Mouse (Mus musculus) E14TG2a.4 (cell line): Measurements from ENCODE around the gene Psmd11.

ENCODE experiments used
- H3K27me3 ChIP-seq: 2 replicates; pipeline ENCODE4 v1.6.1; 2014; ENCODE audit warnings: low read length, control low read depth; ENCODE audit not compliant: insufficient read depth
- H3K36me3 ChIP-seq: 2 replicates; pipeline ENCODE4 v1.6.1; 2014; ENCODE audit warnings: low read length, control low read depth; ENCODE audit not compliant: insufficient read depth
- H3K4me1 ChIP-seq: replicated peaks from 2 replicates; pipeline ENCODE4 v1.6.1; 2014; ENCODE audit warnings: low read depth, low read length, control low read depth
- H3K4me3 ChIP-seq: replicated peaks from 2 replicates; pipeline ENCODE4 v1.5.1; 2014; ENCODE audit warnings: mild to moderate bottlenecking, low read length
- H3K9me3 ChIP-seq: 2 replicates; pipeline ENCODE4 v1.6.1; 2014; ENCODE audit warnings: low read length, control low read depth
- CTCF ChIP-seq: conservative IDR thresholded peaks from 2 replicates; pipeline ENCODE4 v1.5.1; 2014; ENCODE audit warnings: low read length
- NANOG ChIP-seq: IDR thresholded peaks from 2 replicates; pipeline ENCODE4 v1.6.1; 2014; ENCODE audit warnings: borderline replicate concordance, low read length, mixed read lengths
- POU5F1 ChIP-seq: IDR thresholded peaks from 2 replicates; pipeline ENCODE4 v1.6.1; 2014; ENCODE audit warnings: low read length, borderline replicate concordance

Psmd11 gene

DNA sequence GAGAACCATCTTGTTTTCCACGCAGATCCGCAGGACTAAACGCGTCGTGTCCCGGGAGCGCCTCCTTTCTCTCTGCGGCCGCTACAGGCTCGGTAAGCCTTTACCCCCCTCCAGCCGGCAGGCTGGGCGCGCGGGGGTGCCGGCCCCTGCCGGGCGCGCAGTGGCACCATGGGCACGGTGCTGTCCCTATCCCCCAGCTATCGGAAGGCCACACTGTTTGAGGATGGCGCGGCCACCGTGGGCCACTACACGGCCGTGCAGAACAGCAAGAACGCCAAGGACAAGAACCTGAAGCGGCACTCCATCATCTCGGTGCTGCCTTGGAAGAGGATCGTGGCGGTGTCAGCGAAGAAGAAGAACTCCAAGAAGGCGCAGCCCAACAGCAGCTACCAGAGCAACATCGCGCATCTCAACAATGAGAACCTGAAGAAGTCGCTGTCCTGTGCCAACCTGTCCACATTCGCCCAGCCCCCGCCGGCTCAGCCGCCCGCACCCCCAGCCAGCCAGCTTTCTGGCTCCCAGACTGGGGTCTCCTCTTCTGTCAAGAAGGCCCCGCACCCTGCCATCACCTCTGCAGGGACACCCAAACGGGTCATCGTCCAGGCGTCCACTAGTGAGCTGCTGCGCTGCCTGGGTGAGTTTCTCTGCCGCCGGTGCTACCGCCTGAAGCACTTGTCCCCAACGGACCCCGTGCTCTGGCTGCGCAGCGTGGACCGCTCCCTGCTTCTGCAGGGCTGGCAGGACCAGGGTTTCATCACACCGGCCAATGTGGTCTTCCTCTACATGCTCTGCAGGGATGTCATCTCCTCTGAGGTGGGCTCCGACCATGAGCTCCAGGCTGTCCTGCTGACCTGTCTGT lies 49.2 kb downstream of the Psmd11 start:
- Histone ChIP-seq H3K4me3 (peak overlapping the region; percentile 90), H3K4me1 (peaks cover 66% of the 10 kb centered on the region), H3K9me3 (no peaks in the 10 kb centered on the region), H3K36me3 (peaks cover 29% of the 10 kb centered on the region), H3K27me3 (peaks cover 31% of the 10 kb centered on the region)
- no peak for TF ChIP-seq CTCF
- TF ChIP-seq POU5F1 = no peak
- no peak for TF ChIP-seq NANOG

DNA sequence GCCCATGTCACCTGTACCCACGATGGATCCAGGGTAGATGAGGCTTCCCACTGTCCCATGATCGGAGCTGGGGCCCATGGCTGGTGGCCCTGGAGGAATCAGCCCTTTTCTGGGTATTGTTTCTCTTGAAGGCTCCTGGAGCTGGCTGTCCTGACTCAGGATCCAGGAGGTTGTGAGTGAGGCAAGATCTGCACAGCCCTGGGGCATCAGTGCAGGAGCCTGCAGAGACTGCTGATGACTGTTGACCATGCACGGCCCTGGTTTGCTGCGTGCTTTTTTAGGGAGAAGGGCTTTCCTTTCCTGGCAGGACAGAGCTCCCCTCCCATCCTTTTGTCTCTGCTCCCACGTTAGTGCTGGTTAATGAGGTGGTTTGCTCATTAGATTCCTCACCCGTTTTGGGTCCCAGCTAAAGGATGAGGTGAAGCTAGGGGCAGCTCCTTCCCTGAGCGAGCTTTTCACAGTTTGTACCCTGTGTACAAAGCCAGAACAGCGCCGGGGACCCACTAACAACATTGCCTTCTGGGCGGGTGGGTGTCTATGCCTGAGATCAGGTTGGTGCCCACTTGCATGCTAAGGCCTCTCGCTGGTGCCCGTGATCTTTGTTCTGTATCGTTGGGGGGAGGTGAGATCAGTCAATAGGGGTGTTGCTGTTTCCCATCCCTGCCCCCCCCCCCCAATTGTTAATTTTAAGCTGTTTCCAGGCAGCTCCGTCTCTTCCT lies 50.4 kb downstream of the Psmd11 start:
- TF ChIP-seq POU5F1 (no peak), CTCF (no peak), NANOG (no peak)
- Histone ChIP-seq H3K36me3 (peaks cover 18% of the 10 kb centered on the region), H3K4me3 (no peak overlapping the region), H3K4me1 (peaks cover 72% of the 10 kb centered on the region), H3K27me3 (peaks cover 44% of the 10 kb centered on the region), H3K9me3 (no peaks in the 10 kb centered on the region)

DNA sequence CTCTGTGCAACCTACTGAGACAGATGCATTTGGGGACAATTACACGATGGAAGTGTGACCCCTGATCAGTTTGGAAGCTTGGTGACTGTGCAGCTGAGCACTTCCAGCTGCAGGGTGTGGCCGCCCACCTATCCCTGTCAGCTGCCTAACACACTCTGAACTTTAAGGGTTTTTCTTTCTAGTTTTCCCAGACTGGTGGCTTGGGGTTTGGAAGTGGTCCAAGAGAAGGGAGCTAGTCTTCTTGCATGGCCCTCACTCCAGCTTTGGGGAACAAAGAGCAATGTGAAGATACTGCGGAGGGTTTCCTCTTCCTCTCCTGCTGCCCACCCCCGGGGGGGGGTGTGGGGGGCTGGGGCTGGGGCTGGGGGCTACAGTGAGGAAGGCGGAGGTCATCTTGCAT lies 51.0 kb downstream of the Psmd11 start:
- Histone ChIP-seq H3K4me1 (peaks cover 72% of the 10 kb centered on the region), H3K4me3 (no peak overlapping the region), H3K27me3 (peaks cover 47% of the 10 kb centered on the region), H3K9me3 (no peaks in the 10 kb centered on the region), H3K36me3 (peaks cover 13% of the 10 kb centered on the region)
- TF ChIP-seq CTCF = no peak
- TF ChIP-seq NANOG = no peak
- no peak for TF ChIP-seq POU5F1

DNA sequence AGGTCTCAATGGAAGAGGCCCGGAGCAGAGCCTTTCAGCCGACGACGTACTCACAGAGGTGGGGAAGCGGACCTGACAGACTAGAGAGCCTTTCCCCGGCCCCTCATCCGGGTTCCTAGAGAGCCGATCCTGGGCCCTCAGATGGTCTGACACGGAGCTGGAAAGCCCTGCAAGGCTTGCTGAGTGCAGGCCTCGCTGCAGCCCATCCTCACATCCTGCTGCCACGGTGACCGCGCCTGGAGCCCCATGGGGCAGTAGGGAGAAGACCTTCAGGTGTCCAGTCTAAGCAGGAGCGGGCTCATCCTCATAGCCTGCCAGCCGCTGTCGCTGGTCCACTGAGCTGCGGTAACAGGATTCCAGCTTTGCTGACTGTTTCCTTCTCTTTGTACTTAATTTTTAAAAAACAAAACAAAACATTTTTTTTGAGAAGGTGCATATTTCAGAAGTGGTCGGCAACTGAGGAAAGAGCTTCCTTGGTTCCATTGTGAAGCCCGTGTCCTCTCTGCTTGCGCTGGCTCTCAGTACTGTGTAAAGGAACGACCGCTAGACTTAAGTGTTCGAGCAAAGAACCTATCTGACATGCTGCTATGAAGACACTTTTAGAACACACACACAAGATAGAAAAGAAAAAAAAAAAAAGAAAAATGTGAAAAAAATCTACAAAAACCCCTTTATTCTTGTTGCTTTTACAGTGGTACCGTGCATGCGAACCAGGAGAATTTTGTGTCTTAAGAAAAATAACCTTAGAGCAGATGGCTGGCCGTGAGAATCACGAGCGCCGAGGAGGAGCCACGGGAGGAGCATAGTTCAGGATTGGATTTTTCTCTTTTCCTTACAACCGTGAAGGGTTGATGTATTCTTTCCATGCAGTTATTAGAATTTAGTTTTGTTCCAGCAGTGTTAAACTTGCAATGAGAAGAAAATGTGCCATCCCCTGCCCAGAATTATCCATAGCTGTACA lies 51.8 kb downstream of the Psmd11 start:
- Histone ChIP-seq H3K9me3 (no peaks in the 10 kb centered on the region), H3K36me3 (peaks cover 5% of the 10 kb centered on the region), H3K27me3 (peaks cover 47% of the 10 kb centered on the region), H3K4me3 (peak overlapping the region; percentile 54), H3K4me1 (peaks cover 72% of the 10 kb centered on the region)
- no peak for TF ChIP-seq CTCF
- no peak for TF ChIP-seq NANOG
- TF ChIP-seq POU5F1 = no peak

DNA sequence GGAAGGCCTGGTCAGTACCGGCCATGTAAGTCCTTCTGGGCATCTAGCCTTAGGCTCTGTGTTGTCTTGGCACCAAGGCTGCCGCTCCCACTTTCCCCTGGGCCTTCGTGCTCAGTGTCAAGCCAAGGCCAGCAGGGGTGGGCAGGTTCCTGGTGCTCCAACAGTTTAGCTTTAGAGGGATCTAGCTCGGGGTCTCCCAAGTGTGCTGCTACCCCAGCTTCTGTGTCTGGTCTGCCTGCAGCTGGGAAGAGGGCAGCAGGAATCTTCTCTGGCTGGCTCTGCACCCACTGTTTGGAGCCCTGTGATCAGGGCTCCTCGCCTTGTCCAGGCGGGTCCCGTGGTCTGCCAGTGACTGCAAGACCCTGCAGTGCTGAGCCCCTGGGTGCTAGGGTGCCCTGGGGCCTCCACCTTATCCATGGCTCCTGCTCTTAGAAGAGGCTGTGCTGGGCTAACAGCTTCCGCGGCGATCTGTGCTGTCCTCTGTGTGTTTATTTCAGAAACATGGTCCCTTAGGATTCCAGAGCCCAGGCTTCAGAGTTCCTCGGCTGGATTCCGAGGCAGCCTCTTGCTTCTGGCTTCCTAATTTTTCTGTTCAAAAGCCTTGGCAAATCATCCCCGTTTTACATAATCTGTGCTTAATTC lies 53.1 kb downstream of the Psmd11 start:
- H3K9me3 ChIP-seq = no peaks in the 10 kb centered on the region
- peaks cover 67% of the 10 kb centered on the region for H3K4me1 ChIP-seq
- H3K36me3 ChIP-seq = peaks cover 3% of the 10 kb centered on the region; the same call in 1 of the 2 replicates
- peaks cover 57% of the 10 kb centered on the region for H3K27me3 ChIP-seq
- no peak for TF ChIP-seq POU5F1
- no peak for TF ChIP-seq NANOG
- TF ChIP-seq CTCF = no peak
- H3K4me3 ChIP-seq = no peak overlapping the region

DNA sequence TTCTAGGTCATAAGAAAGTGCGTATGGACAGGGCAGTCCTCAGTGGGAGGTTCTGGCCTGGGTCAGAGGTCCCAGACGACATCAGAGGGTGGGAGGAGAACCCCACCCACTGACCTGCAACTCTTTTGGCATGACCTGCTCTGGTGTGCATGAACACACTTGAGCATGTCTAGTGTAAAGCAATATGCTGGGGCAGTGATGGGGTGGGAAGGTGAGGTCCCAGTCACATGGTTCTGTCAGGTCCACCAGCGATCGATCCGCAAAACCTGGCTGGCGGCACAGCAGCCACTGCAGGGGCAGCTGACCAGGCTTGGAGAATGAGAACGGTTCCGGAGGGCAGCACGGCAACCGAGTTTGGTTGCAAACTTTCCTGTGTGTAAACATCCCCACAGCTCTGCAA lies 53.9 kb downstream of the Psmd11 start:
- Histone ChIP-seq H3K36me3 (peaks cover 3% of the 10 kb centered on the region; the same call in 1 of the 2 replicates), H3K4me3 (no peak overlapping the region), H3K27me3 (peaks cover 58% of the 10 kb centered on the region), H3K9me3 (no peaks in the 10 kb centered on the region), H3K4me1 (peaks cover 67% of the 10 kb centered on the region)
- no peak for TF ChIP-seq POU5F1
- no peak for TF ChIP-seq CTCF

DNA sequence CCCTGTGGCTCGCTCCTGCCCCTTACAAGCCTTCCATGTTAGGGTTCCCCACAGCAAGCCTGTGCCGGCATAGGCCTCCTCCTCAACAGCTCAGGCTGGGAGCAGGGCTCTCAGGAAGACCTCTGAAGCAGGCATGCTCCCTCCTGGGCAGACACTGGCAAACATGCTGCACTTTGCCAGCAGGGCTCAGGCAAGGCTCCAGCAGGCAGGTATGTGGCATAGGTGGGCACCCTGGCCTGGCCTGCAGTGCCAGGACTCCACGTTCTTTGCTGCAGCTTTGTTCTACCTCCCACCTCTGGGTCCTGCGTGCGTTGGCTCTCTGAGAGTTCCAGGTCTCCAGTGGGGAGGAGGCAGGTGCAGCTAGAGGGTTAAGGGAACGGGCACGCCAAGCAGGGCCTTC lies 54.5 kb downstream of the Psmd11 start:
- Histone ChIP-seq H3K4me1 (peaks cover 61% of the 10 kb centered on the region), H3K9me3 (no peaks in the 10 kb centered on the region), H3K4me3 (no peak overlapping the region), H3K27me3 (peaks cover 56% of the 10 kb centered on the region), H3K36me3 (peaks cover 3% of the 10 kb centered on the region; the same call in 1 of the 2 replicates)
- no peak for TF ChIP-seq CTCF
- no peak for TF ChIP-seq NANOG
- no peak for TF ChIP-seq POU5F1
